Comparison of ENCODE assay signal across 17 mouse cellular contexts in the genomic region with DNA sequence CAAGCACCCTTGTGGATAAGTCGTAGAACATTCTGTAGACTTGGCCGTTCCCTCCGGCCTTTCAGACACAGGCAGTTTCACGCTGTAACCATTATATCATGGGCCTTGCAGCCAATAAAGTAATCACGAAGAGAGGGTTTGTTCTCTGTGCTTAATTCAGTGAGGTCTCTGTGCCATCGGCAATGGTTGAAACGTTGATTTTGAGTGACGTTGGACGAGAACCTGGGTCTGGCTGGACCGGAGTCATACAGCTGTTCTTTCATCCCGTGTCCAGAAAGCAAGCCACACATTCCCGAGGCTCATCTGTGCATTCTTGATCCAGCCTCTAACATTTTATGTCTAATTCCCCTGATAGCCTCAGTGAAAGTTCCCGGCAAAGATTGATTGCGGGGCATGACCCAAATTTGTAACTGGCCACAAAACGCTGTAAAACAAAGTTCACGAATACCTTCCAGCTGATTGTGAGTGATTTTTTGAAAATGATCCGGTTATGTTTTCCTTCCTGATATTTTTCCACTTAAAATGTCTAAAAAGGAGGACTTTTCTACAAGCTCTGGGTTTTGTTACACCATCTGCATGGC.
DNase-seq lines count a peak whose midpoint lies in the region.
"Had no signal": no experiment of that assay in that cellular context is flagged by ENCODE, and none has a peak within 500 bp of the region (broad histone marks: within the 10 kb centered on the region; RNA-seq: fewer than 3 reads in every experiment).

No protein-coding gene starts in this region.

- DNase-seq in embryo, embryonic 10.5 days (ENCODE audit: low spot score) = peak; percentile 43
- DNase-seq in embryo, embryonic 10 days (ENCODE audit: low spot score) = no peak
- peak; percentile 4 for DNase-seq in kidney, adult 18-20 months
- no peak for DNase-seq in kidney, adult 8-10 months
- peak; percentile 9 for DNase-seq in testis, postnatal 14 days (ENCODE audit: low spot score)
- no peak for DNase-seq in testis, postnatal 10 days (ENCODE audit: low spot score)
- DNase-seq in layer of hippocampus, adult 18-20 months (ENCODE audit: low spot score in 2 of 2) = no peak
- no peak for DNase-seq in adrenal gland, postnatal 36 days
- DNase-seq: adrenal gland, adult 8-10 months; cerebellum, adult 8-10 months; cerebellum, postnatal 25 days; embryo, embryonic 11 days; forebrain, postnatal 0 days; layer of hippocampus, adult 9-11 months; liver, postnatal 0 days; lung, postnatal 36 days; right cerebral cortex, adult 18-20 months had no signal

Comparison
In these comparisons a context has a peak if more than half of its experiments do, and no peak if none do; other contexts are left out.
1. DNase-seq: peak in embryo, embryonic 10.5 days (single experiment), kidney, adult 18-20 months (single experiment) and testis, postnatal 14 days (single experiment); none in embryo, embryonic 10 days (single experiment), kidney, adult 8-10 months (0 of 2), testis, postnatal 10 days (single experiment), layer of hippocampus, adult 18-20 months (0 of 2) and adrenal gland, postnatal 36 days (0 of 2).